Mouse (Mus musculus) brain, embryonic 14.5 days (tissue): ENCODE measurements at regions not wholly inside any gene's neighbourhood (a gene's known extent, or its start where the extent isn't known, plus 50 kb on each side); places are given as distances from the start of the nearest gene placed in this dataset.

ENCODE experiments used
- CTCF ChIP-seq: fragments of 200-500 bp; IDR thresholded peaks from 2 replicates; pipeline ENCODE4 v1.5.1; 2012; ENCODE audit warnings: inconsistent platforms, mild to moderate bottlenecking, moderate library complexity, borderline replicate concordance; ENCODE audit not compliant: insufficient read depth, insufficient read length; ENCODE audit errors: extremely low read depth
- POLR2A ChIP-seq: fragments of 200-500 bp; IDR thresholded peaks from 2 replicates; pipeline ENCODE4 v1.6.1; 2012; ENCODE audit warnings: mild to moderate bottlenecking, inconsistent platforms, borderline replicate concordance; ENCODE audit not compliant: poor library complexity, insufficient read depth, insufficient read length, severe bottlenecking; ENCODE audit errors: extremely low read depth

GRCm38 (mm10) chr15:60303501-60303900 lies 287.1 kb upstream of the 4933412E24Rik start:
- TF ChIP-seq CTCF: no peak
- no peak for TF ChIP-seq POLR2A
